ENCODE assay signal across 9 mouse cellular contexts in genomic region chr19:47674419-47674818, GRCm38 (mm10). TPM values are rescaled to one million over a fixed set of nuclear protein-coding genes. Genes with fewer than 3 reads are reported as not detected.
DNase-seq lines count a peak whose midpoint lies in the region; ATAC-seq and TF ChIP-seq lines count a peak whose summit lies in the region.
"Had no signal": no experiment of that assay in that cellular context is flagged by ENCODE, and none has a peak within 500 bp of the region (broad histone marks: within the 10 kb centered on the region; RNA-seq: fewer than 3 reads in every experiment).

No protein-coding gene starts in this region.

- H3K79me2 ChIP-seq in CH12.LX (replicated peaks; ENCODE audit: control insufficient read depth, extremely low read depth, insufficient read depth, poor library complexity, severe bottlenecking) = no peaks in the 10 kb centered on the region

- dilution Hi-C loops in CH12.LX (cut with MboI; ENCODE audit: extremely low pct_ligation_motif_present, extremely low pct_unique_long_range_greater_than_20kb, low sequenced_read_pairs) = no loop called here

- H3K4me3 ChIP-seq in hindbrain, postnatal 0 days (ENCODE audit: low read length) = no peak overlapping the region
- H3K4me3 ChIP-seq in hindbrain, embryonic 13.5 days = no peak overlapping the region
- no peak overlapping the region for H3K4me3 ChIP-seq in CH12.LX (replicated peaks in 1 of 3; ENCODE audit: low read depth in 2 of 3, low read length in 2 of 3, poor library complexity in 1 of 3)
- H3K4me3 ChIP-seq: lung, embryonic 15.5 days had no signal

- no peak for TF ChIP-seq EP300 in CH12.LX (IDR thresholded peaks at IDR 0.05; ENCODE audit: low read length)

- no peak overlapping the region for H3K4me2 ChIP-seq in hindbrain, postnatal 0 days (ENCODE audit: low read depth, low read length)
- no peak overlapping the region for H3K4me2 ChIP-seq in hindbrain, embryonic 13.5 days
- H3K4me2 ChIP-seq in CH12.LX (ENCODE audit: insufficient read depth, low read depth, poor library complexity, severe bottlenecking) = peak overlapping the region; percentile 41; the same call in 1 of the 2 replicates
- H3K4me2 ChIP-seq: lung, embryonic 15.5 days had no signal

- no peak for ATAC-seq in hindbrain, postnatal 0 days
- no peak for ATAC-seq in hindbrain, embryonic 13.5 days (ENCODE audit: low FRiP score)
- ATAC-seq in granulocyte monocyte progenitor cell, adult 5-6 weeks (replicated peaks; ENCODE audit: poor library complexity, severe bottlenecking) = peak; percentile 66

- in situ Hi-C loops in CH12.LX (cut with MboI; ENCODE audit: low pct_ligation_motif_present, low pct_unique_long_range_greater_than_20kb, low sequenced_read_pairs) = loop anchor here (10.0 to 25.0 kb wide), 2 partner anchors 50 to 263 kb away; partner anchors contain the start of gene Cfap58

- WGBS in hindbrain, postnatal 0 days = 39% methylated on average over 8 of the region's 8 CpGs
- 40% methylated on average over 8 of the region's 8 CpGs for WGBS in hindbrain, embryonic 13.5 days

- peak; percentile 35 for DNase-seq in hindbrain, postnatal 0 days (ENCODE audit: low spot score)
- peak; percentile 58 for DNase-seq in CH12.LX (ENCODE audit: extremely low read depth)
- DNase-seq in ZHBTc4 (ENCODE audit: low read depth, low spot score) = peak; percentile 77
- peak; percentile 36 to 54 for DNase-seq in lung, postnatal 4 days
- no peak for DNase-seq in urinary bladder, postnatal 14 days (ENCODE audit: low spot score)
- DNase-seq in frontal cortex, postnatal 36 days (ENCODE audit: low spot score in 2 of 2) = no peak

- H3K36me3 ChIP-seq in hindbrain, postnatal 0 days (ENCODE audit: insufficient read depth, low read length) = no peaks in the 10 kb centered on the region
- H3K36me3 ChIP-seq in hindbrain, embryonic 13.5 days = no peaks in the 10 kb centered on the region
- H3K36me3 ChIP-seq in CH12.LX (replicated peaks in 1 of 2; ENCODE audit: control insufficient read depth in 1 of 2, insufficient read depth in 1 of 2, low read length in 1 of 2) = no peaks in the 10 kb centered on the region
- H3K36me3 ChIP-seq: lung, embryonic 15.5 days had no signal

- TF ChIP-seq POLR2A in CH12.LX (IDR thresholded peaks at IDR 0.05; ENCODE audit: low read depth, low read length) = no peak

- H3K9me3 ChIP-seq in hindbrain, postnatal 0 days (ENCODE audit: low read length) = no peaks in the 10 kb centered on the region
- H3K9me3 ChIP-seq in hindbrain, embryonic 13.5 days = no peaks in the 10 kb centered on the region
- no peaks in the 10 kb centered on the region for H3K9me3 ChIP-seq in CH12.LX (replicated peaks; ENCODE audit: low read length)
- H3K9me3 ChIP-seq: lung, embryonic 15.5 days had no signal

- no peaks in the 10 kb centered on the region for H3K4me1 ChIP-seq in hindbrain, postnatal 0 days (ENCODE audit: insufficient read depth, low read length)
- H3K4me1 ChIP-seq in hindbrain, embryonic 13.5 days (replicated peaks) = no peaks in the 10 kb centered on the region
- peaks cover 10 to 29% of the 10 kb centered on the region in 2 experiments for H3K4me1 ChIP-seq in CH12.LX (ENCODE audit: control insufficient read depth in 1 of 2, insufficient read depth in 2 of 2)
- H3K4me1 ChIP-seq: lung, embryonic 15.5 days had no signal

- H3K27me3 ChIP-seq in hindbrain, postnatal 0 days (ENCODE audit: insufficient read depth, low read length) = no peaks in the 10 kb centered on the region
- H3K27me3 ChIP-seq in hindbrain, embryonic 13.5 days = no peaks in the 10 kb centered on the region
- H3K27me3 ChIP-seq in CH12.LX (replicated peaks) = no peaks in the 10 kb centered on the region
- H3K27me3 ChIP-seq: lung, embryonic 15.5 days had no signal

- TF ChIP-seq RAD21 in CH12.LX (IDR thresholded peaks at IDR 0.05; ENCODE audit: low read depth, low read length) = peak; percentile 57

- H3K9ac ChIP-seq in hindbrain, postnatal 0 days (replicated peaks; ENCODE audit: low read length) = no peak overlapping the region
- H3K9ac ChIP-seq in hindbrain, embryonic 13.5 days = no peak overlapping the region
- no peak overlapping the region for H3K9ac ChIP-seq in CH12.LX (ENCODE audit: insufficient read depth, low read depth)
- H3K9ac ChIP-seq: lung, embryonic 15.5 days had no signal

- TF ChIP-seq CTCF in hindbrain, postnatal 0 days (IDR thresholded peaks at IDR 0.05; ENCODE audit: low read depth) = peak; percentile 64
- peak; percentile 80 to 87 for TF ChIP-seq CTCF in CH12.LX (conservative IDR thresholded peaks at IDR 0.05 in 1 of 2, IDR thresholded peaks at IDR 0.05 in 1 of 2; ENCODE audit: low read depth in 2 of 2, low read length in 2 of 2)

- no peak overlapping the region for H3K27ac ChIP-seq in hindbrain, postnatal 0 days
- no peak overlapping the region for H3K27ac ChIP-seq in hindbrain, embryonic 13.5 days
- no peak overlapping the region for H3K27ac ChIP-seq in CH12.LX (ENCODE audit: insufficient read depth, low read depth)
- H3K27ac ChIP-seq: lung, embryonic 15.5 days had no signal

TF ChIP-seq in CH12.LX, 34 proteins besides CTCF, POLR2A, EP300 and RAD21:
- TF ChIP-seq SMC3 (IDR thresholded peaks at IDR 0.05; ENCODE audit: low read depth, low read length) = peak; percentile 69
- TF ChIP-seq ZNF384 (IDR thresholded peaks at IDR 0.05; ENCODE audit: low read depth, low read length) = no peak
- TF ChIP-seq TCF12 (IDR thresholded peaks at IDR 0.05; ENCODE audit: low read depth, low read length) = no peak
- no peak for TF ChIP-seq CHD2 (IDR thresholded peaks at IDR 0.05; ENCODE audit: low read length)
- TF ChIP-seq SIN3A (IDR thresholded peaks at IDR 0.05; ENCODE audit: low read length) = no peak

RNA-seq across cellular contexts. Expression of gene Col17a1, which starts 17.5 kb away (rescaled TPM):
- 0.47 and 0.83 TPM in 2 replicates for total RNA-seq in hindbrain, postnatal 0 days (2014; rRNA removed)
- 0.42 and 0.61 TPM in 2 replicates for polyA plus RNA-seq in hindbrain, postnatal 0 days (2015; fragmentation: Nextera tagmentation; extraction: Ambion mirVana)
- 0.18 and 0.31 TPM in 2 replicates for polyA plus RNA-seq in hindbrain, embryonic 13.5 days (2015; fragmentation: Nextera tagmentation; extraction: Ambion mirVana)
- total RNA-seq in CH12.LX (2012; rRNA removed) = 0.08 and 0.34 TPM in 2 replicates
- total RNA-seq in CH12.LX (2014; rRNA removed) = 0.12 and 0.42 TPM in 2 replicates
- polyA plus RNA-seq in CH12.LX (2012; ENCODE audit: insufficient read length, low read depth) = 0.55 and 0.59 TPM in 2 replicates
- not detected in 2 replicates for total RNA-seq in granulocyte monocyte progenitor cell, adult 5-6 weeks (2014; fragmentation: Nextera tagmentation)
- total RNA-seq in granulocyte monocyte progenitor cell, adult 5-6 weeks (2017) = 0.22 TPM in 1 of 2 replicates, not detected in the other

RNA-seq across cellular contexts. Expression of gene Sfr1, which starts 57.1 kb away (rescaled TPM):
- total RNA-seq in hindbrain, postnatal 0 days (2014; rRNA removed) = 38.9 and 43.2 TPM in 2 replicates
- 188 and 200 TPM in 2 replicates for polyA plus RNA-seq in hindbrain, postnatal 0 days (2015; fragmentation: Nextera tagmentation; extraction: Ambion mirVana)
- 178 and 182 TPM in 2 replicates for polyA plus RNA-seq in hindbrain, embryonic 13.5 days (2015; fragmentation: Nextera tagmentation; extraction: Ambion mirVana)
- 83.7 and 88.1 TPM in 2 replicates for total RNA-seq in CH12.LX (2012; rRNA removed)
- total RNA-seq in CH12.LX (2014; rRNA removed) = 114 and 131 TPM in 2 replicates
- polyA plus RNA-seq in CH12.LX (2012; ENCODE audit: insufficient read length, low read depth) = 198 and 230 TPM in 2 replicates
- total RNA-seq in granulocyte monocyte progenitor cell, adult 5-6 weeks (2014; fragmentation: Nextera tagmentation) = 78.1 and 85.9 TPM in 2 replicates
- 149 and 165 TPM in 2 replicates for total RNA-seq in granulocyte monocyte progenitor cell, adult 5-6 weeks (2017)

Comparison
In these comparisons a context has a peak if more than half of its experiments do, and no peak if none do; other contexts are left out.
1. DNase-seq: peak in hindbrain, postnatal 0 days (single experiment), CH12.LX (single experiment), ZHBTc4 (single experiment) and lung, postnatal 4 days (2 of 2); none in urinary bladder, postnatal 14 days (single experiment) and frontal cortex, postnatal 36 days (0 of 2).